Mouse (Mus musculus) layer of hippocampus, postnatal 14 days (tissue): ENCODE data around the gene Aldh1l2. TPM values are rescaled to one million over a fixed set of nuclear protein-coding genes. Genes with fewer than 3 reads are reported as not detected.

Experiments used
- DNase-seq, 2 experiments: peaks; one replicate each; pipeline ENCODE4 v3.0.0; 2021 to 2022; ENCODE audit warnings: low spot score in 2 of 2, mixed read lengths in 1 of 2
- total RNA-seq, 2 experiments: library from RNA; stranded (reverse); gene quantifications; 2 replicates each; pipeline ENCODE4 v1.2.3; 2021

Aldh1l2 gene
- total RNA-seq, 2 experiments from 2014 or later = 5.5 to 5.6 TPM

- DNase-seq = no peak
Observed at GRCm38 (mm10) chr10:83475226-83475625, 58.7 kb downstream of the Aldh1l2 start.

- no peak for DNase-seq
Observed at GRCm38 (mm10) chr10:83457531-83457930, 76.4 kb downstream of the Aldh1l2 start.

GRCm38 (mm10) chr10:83448582-83448981 lies 85.4 kb downstream of the Aldh1l2 start:
- no peak for DNase-seq

Other genes with a start within 250 kb of the Aldh1l2 start
- 10 to 100 TPM; 27.3 to 30.7 TPM for gene Slc41a2, start 196.3 kb downstream of the Aldh1l2 start, total RNA-seq
- gene D10Wsu102e, start 173.9 kb downstream of the Aldh1l2 start, total RNA-seq = 1 to 10 TPM; 2.5 to 2.6 TPM
- 10 to 100 TPM; 23.1 to 24.9 TPM for gene Washc4, start 9.6 kb upstream of the Aldh1l2 start, total RNA-seq
- 10 to 100 TPM; 52.1 to 57.4 TPM for gene Appl2, start 114.6 kb upstream of the Aldh1l2 start, total RNA-seq
- 10 to 100 TPM; 22.7 to 25.6 TPM for gene 1500009L16Rik, start 188.7 kb upstream of the Aldh1l2 start, total RNA-seq